Mouse (Mus musculus): ENCODE data around the gene Gtf2ird1. TPM values are rescaled to one million over a fixed set of nuclear protein-coding genes. Genes with fewer than 3 reads are reported as not detected.

The Gtf2ird1 gene
- polyA plus RNA-seq, 1 experiment, result 9.6 TPM

DNA sequence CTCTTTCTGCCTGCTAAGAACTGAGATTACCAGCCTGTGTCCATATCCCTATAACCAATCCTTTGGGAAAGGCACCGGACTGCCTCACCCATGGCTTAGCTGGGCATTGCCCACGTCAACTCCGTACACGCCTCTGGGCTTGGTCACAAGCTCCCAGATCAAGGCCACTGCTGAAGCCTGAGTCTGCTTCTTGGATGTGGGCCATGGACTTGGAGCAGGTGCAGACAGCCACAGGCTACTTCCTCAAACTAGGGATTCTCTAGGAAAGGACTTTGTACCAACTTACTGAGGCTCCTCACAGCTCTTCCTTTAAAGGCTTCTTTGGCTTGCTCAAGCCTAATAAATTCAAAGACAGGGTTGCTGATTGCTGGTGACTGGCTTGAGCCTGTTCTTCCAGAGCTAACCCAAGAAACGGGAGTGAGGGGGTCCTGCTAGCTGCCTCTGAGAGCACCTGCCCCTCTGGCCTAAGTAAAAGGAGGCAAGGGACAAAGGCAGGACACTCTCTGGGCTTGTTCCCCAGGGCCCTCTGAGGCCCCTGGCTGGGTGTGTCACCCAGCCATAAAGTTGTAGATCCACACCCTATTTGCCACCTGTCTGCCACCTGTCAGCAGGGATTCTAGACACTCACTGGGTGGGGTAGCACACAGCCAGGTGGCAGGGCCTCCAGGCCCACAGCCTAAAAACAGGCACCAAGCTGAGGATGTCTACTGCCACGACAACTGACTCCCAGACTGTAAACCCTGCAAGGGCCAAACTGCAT, 38.0 kb downstream of the Gtf2ird1 start:
- H3K4me3 ChIP-seq (ENCODE audit: insufficient read depth, low read length), result no peak overlapping the region
- H3K27ac ChIP-seq (ENCODE audit: insufficient read depth, low read depth, low read length), result no peak overlapping the region
- no peak for TF ChIP-seq POLR2A (IDR thresholded peaks at IDR 0.05; ENCODE audit: borderline replicate concordance, low read depth, low read length)
- TF ChIP-seq CTCF (IDR thresholded peaks at IDR 0.05; ENCODE audit: low read depth, low read length), result no peak
- peaks cover 4% of the 10 kb centered on the region for H3K4me1 ChIP-seq (ENCODE audit: control insufficient read depth, insufficient read depth, low read length)

DNA sequence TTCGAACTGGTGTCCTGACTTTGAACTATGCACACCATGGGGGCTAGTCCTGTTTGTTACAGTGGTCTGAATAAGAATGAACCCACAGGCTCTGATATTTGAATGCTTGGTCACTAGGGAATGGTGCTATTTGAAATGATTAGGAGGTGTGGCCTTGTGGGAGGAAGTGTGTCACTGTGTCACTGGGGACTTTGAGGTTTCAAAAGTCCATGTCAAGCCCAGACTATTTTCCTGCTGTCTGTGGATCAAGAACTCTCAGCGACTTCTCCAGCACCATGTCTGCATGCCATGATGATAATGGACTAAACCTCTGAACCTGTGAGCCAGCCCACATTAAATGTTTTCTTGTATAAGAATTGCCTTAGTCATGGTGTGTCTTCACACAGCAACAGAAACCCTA, 44.2 kb downstream of the Gtf2ird1 start:
- H3K4me3 ChIP-seq (ENCODE audit: insufficient read depth, low read length), result no peak overlapping the region
- no peak overlapping the region for H3K27ac ChIP-seq (ENCODE audit: insufficient read depth, low read depth, low read length)
- H3K4me1 ChIP-seq (ENCODE audit: control insufficient read depth, insufficient read depth, low read length), result peaks cover 6% of the 10 kb centered on the region
- TF ChIP-seq CTCF (IDR thresholded peaks at IDR 0.05; ENCODE audit: low read depth, low read length), result no peak
- TF ChIP-seq POLR2A (IDR thresholded peaks at IDR 0.05; ENCODE audit: borderline replicate concordance, low read depth, low read length), result no peak

DNA sequence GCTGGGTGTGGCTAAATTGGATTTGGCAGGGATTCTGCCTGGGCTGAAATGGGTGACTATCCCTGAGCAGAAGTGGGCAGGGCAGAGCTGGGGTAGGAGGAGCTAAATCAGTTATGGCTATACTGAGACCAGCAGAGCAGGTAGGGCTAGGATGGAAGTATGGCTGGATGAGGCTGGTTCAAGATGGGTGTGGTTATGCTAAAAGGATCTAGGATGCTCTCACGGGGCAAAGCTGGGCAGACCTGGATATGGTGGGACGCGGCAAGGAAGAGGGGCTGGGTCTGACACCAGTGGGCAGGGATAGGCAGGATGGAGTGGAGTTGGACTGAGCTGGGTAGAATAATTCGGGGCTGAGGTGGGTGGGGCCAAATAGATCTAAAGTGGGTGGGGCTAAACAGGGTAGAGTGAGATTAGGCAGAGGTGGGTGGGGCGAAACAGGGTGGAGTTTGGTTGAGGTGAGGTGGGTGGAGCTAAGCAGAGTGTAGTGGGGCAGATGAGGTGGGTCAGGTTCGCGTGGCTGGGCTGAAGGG, 46.1 kb downstream of the Gtf2ird1 start:
- Histone ChIP-seq H3K4me3 (ENCODE audit: insufficient read depth, low read length) (no peak overlapping the region), H3K4me1 (ENCODE audit: control insufficient read depth, insufficient read depth, low read length) (peaks cover 6% of the 10 kb centered on the region), H3K27ac (ENCODE audit: insufficient read depth, low read depth, low read length) (no peak overlapping the region)
- TF ChIP-seq CTCF (IDR thresholded peaks at IDR 0.05; ENCODE audit: low read depth, low read length), result no peak
- TF ChIP-seq POLR2A (IDR thresholded peaks at IDR 0.05; ENCODE audit: borderline replicate concordance, low read depth, low read length), result no peak

DNA sequence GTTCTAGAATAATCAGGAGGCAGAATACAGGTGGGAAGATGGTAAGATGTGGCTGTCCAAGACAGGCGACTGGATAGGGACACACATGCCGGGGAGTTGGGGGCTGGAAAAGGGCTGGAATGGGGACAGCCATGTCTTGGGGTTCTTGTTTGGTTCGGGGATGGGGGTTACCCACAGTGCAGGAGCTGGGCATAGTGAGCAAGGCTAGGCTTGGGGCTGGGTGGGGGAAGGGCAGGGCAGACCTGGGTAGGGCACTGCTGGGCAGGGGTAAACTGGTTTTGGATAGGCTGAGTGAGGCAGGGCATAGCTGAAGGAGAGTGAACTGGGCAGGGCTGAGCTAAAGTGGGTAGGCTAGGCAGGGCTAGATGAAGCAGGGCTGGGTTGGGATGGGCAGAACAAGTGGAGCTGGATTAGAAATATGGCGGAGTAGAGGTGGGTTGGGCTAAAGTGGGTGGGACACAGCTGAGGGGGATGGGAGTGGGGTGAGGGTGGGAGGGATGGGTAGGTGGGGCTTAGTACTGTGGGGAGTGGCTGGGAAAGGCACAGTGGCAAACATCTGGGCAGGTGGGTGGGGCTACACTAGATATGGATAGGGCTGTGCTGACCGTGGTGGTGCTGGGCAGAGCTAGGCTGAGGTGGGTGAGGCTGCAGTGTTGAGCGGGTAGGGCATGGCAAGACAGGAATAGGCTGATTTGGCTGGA, 46.8 kb downstream of the Gtf2ird1 start:
- no peak for TF ChIP-seq CTCF (IDR thresholded peaks at IDR 0.05; ENCODE audit: low read depth, low read length)
- no peak for TF ChIP-seq POLR2A (IDR thresholded peaks at IDR 0.05; ENCODE audit: borderline replicate concordance, low read depth, low read length)
- Histone ChIP-seq H3K4me3 (ENCODE audit: insufficient read depth, low read length) (no peak overlapping the region), H3K4me1 (ENCODE audit: control insufficient read depth, insufficient read depth, low read length) (peaks cover 6% of the 10 kb centered on the region), H3K27ac (ENCODE audit: insufficient read depth, low read depth, low read length) (no peak overlapping the region)

DNA sequence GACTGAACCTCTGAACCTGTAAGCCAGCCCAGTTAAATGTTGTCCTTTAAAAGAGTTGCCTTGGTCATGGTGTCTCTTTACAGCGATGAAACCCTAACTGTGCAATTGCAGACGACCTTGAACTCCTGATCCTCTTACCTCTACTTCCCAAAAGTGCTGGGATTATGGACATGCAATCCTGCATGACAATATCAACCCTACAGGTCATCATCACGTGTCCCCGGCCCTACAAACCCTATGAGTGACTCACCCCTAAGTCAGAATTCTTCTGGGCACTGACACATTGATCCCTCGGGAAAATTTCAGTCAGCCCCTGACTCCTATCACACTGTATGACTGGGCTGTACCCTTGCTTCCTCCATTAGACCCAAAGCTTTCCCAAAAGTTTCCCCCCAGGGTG, 48.4 kb downstream of the Gtf2ird1 start:
- Histone ChIP-seq H3K27ac (ENCODE audit: insufficient read depth, low read depth, low read length) (no peak overlapping the region), H3K4me3 (ENCODE audit: insufficient read depth, low read length) (no peak overlapping the region), H3K4me1 (ENCODE audit: control insufficient read depth, insufficient read depth, low read length) (peaks cover 6% of the 10 kb centered on the region)
- no peak for TF ChIP-seq POLR2A (IDR thresholded peaks at IDR 0.05; ENCODE audit: borderline replicate concordance, low read depth, low read length)
- TF ChIP-seq CTCF (IDR thresholded peaks at IDR 0.05; ENCODE audit: low read depth, low read length), result no peak

DNA sequence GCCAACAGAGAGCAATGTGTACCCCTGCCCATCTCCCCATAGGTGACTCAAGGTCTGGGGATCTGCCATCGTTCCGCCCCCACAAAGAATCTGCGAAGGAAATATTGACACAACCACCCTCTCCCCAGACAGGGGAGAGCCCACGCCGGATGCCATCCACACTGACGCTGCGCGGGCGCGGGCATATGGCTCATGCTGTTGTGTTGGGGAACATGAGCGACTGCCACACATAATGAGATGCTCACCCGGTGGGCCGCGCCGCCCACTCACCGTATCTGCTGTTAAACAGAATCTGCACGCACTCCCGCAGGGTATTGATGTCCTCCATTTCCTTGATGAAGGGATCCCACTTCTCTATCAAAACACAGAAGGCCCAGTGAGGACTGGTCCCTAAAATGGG, 54.7 kb downstream of the Gtf2ird1 start:
- TF ChIP-seq POLR2A (IDR thresholded peaks at IDR 0.05; ENCODE audit: borderline replicate concordance, low read depth, low read length), result no peak
- TF ChIP-seq CTCF (IDR thresholded peaks at IDR 0.05; ENCODE audit: low read depth, low read length), result no peak
- no peaks in the 10 kb centered on the region for H3K4me1 ChIP-seq (ENCODE audit: control insufficient read depth, insufficient read depth, low read length)
- H3K27ac ChIP-seq (ENCODE audit: insufficient read depth, low read depth, low read length), result no peak overlapping the region
- H3K4me3 ChIP-seq (ENCODE audit: insufficient read depth, low read length), result no peak overlapping the region

DNA sequence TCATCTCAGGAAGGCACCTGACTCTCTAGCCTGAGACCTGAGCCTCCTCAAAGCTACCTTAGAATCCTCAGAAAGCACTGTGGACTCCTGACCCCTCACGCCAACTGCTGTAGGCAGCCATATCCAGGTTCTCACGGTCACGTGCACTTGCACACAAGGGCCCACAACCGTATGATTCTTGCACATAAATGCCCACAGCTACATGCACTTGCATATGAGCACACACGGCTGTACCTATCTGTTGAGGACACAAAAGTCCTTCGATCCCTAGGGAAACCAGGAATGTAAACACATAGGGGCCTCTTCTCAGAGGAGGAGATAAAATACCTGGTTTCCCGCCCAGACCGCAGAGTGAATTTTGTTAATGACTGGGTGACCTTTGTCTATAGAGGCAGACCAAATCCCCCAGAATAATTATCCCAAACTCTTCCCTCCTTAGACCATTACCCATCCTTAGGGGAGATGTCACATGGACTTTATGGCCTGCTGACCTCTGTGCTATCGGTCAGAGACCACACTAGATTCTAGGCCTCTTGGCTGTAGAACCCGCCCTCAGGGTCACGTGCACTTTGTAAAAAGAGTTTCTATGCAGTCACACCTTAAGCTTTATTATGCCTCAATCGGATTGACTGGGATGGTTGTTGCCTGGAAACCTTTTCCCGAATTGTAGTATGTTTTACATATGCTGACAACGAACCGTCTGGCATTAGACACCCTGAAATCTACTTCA, 58.9 kb downstream of the Gtf2ird1 start:
- Histone ChIP-seq H3K27ac (ENCODE audit: insufficient read depth, low read depth, low read length) (no peak overlapping the region), H3K4me1 (ENCODE audit: control insufficient read depth, insufficient read depth, low read length) (peaks cover 9% of the 10 kb centered on the region), H3K4me3 (ENCODE audit: insufficient read depth, low read length) (no peak overlapping the region)
- no peak for TF ChIP-seq CTCF (IDR thresholded peaks at IDR 0.05; ENCODE audit: low read depth, low read length)
- no peak for TF ChIP-seq POLR2A (IDR thresholded peaks at IDR 0.05; ENCODE audit: borderline replicate concordance, low read depth, low read length)

DNA sequence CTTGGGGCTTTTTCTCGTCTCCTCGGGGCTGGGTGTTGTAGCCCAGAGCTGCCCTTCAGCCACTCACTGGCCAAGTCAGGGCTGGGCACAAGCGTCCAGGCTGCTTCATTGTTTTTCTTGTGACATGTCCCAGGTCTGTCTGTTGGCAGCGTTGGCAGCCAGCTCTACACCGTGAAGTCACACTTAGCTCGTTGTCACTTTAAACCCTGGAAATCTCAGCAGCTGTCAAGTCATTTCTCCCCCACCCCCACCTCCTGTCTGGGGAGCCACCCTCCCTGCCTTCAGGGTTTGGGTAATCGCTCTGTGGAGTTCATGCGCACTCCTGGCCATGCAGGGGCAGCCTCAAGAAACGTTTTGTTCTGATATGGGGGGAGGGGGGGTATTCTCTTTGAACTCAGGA, 60.0 kb downstream of the Gtf2ird1 start:
- no peak for TF ChIP-seq POLR2A (IDR thresholded peaks at IDR 0.05; ENCODE audit: borderline replicate concordance, low read depth, low read length)
- TF ChIP-seq CTCF (IDR thresholded peaks at IDR 0.05; ENCODE audit: low read depth, low read length), result no peak
- Histone ChIP-seq H3K27ac (ENCODE audit: insufficient read depth, low read depth, low read length) (no peak overlapping the region), H3K4me3 (ENCODE audit: insufficient read depth, low read length) (no peak overlapping the region), H3K4me1 (ENCODE audit: control insufficient read depth, insufficient read depth, low read length) (peaks cover 9% of the 10 kb centered on the region)

DNA sequence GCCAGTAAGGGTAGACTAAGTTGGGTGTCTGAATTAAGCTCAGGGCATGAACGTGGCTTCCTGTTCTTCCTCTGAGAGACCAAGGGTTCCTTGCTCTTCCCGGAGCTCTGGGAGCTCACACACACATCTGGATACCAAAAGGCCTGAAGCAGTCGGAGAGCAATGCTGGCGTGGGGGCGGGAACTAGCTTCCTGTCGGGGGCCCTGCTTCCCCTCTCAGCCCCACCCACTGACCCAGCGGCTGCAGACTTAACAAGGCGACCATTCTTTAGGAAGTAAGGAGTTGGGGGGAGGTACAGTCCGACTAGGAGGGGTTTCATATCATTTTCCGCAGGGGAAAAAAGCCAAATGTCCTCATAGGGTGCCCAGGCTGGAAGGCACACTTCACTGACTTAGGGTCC, 61.9 kb downstream of the Gtf2ird1 start:
- peaks cover 9% of the 10 kb centered on the region for H3K4me1 ChIP-seq (ENCODE audit: control insufficient read depth, insufficient read depth, low read length)
- no peak for TF ChIP-seq POLR2A (IDR thresholded peaks at IDR 0.05; ENCODE audit: borderline replicate concordance, low read depth, low read length)
- no peak for TF ChIP-seq CTCF (IDR thresholded peaks at IDR 0.05; ENCODE audit: low read depth, low read length)
- peak overlapping the region; percentile 69 for H3K27ac ChIP-seq (ENCODE audit: insufficient read depth, low read depth, low read length)
- peak overlapping the region; percentile 44 for H3K4me3 ChIP-seq (ENCODE audit: insufficient read depth, low read length)

Measured in bone marrow macrophage, adult 2 months (primary cell).